Mouse (Mus musculus): Measurements from ENCODE around the gene Yif1a. TPM values are rescaled to one million over a fixed set of nuclear protein-coding genes. Genes with fewer than 3 reads are reported as not detected.

The Yif1a gene
- total RNA-seq, 2 experiments from 2014 or later: 22.0 to 24.4 TPM

DNA sequence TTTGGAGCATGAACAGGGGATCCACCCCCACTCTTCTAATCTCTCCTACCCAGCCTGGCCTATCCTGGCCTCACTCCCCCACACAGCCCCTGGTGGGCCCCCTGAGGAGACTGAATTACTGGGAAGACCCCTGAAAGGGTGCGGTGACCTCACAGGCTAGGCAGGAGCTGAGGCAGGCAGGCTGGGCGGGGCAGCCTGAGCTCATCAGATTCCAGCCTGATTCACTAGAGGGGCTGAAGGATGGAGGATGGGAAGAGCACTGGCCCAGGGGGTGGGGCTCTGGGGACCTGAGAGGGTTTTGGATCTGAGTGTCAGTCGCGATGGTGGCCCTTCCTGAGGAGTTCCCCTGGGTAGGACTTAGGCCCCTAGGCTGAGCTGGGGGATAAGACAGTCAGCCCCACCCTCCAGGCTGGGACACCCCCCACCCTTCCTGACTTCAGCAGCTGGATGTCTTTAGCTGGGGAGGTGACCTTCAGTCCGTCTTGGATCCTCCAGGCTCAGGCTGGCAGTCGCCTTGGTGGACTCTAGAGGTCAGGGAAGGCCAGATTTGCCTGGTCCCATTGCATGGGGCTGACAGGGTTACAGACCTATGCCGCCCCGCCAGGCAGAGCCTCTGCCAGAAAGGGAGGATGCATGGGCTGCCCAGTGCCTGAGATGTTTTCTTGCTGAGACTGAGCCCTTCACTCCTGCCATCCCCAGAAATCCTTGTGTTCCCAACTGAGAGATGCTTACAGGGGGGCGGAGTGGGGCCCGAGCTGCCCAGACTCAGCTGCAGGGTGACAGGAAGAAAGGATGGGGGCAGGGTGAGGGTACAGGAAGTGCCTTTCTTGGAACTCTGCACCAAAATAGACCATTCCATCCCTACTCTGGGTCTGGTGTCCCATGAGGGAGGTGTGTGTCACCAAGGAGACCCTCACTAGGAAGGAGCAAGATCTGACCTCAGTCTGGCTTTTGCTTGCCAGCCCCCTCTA, 29.3 kb upstream of the Yif1a start:
- intact Hi-C loops (cut with DNase I): no loop called here
- DNase-seq: no peak

DNA sequence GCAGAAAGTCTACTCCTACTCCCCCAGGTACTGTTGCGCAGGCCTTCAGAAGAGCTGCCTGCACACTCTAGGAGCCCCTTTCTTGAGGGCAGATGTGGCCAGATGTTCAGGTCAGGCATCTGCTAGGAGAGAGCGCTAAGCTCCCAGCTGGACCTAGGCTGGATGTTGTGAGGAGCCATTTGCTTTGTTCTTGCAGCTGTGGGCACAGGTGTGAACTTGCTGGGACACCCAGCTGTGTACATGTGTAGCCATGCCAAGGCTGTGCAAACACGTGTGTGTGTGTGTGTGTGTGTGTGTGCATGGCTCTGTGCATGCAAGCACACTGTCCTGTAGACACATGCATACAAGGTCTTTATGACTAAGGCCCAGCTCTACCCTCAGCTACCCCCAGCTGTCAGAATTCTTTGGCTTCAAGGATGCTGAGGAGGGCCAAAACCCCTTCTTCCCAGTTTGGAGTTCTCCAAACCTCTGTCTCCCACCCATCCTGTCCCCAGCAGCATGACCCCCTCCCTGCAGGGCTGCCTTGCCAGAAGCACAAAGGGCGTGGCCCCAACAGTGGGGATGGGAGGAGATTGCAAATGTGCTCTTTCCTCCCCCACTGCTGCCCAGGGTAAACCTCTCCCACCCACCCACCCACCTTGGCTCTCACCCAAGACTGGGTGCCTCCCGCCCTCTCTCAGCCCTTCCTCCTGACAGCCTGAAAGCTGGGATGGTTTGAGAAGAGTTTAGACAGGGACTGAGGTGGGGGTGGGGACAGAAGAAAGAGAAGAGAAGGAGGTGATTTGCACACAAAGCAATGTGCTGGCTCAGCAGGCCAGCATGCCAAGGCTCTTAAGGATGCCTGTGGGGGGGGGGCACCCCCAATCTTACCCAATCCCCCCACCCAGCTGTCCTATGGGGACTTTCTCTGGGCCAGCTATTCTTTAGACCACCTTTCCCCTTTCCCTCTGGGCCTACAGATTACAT, 27.7 kb upstream of the Yif1a start:
- DNase-seq: no peak
- intact Hi-C loops (cut with DNase I): no loop called here

DNA sequence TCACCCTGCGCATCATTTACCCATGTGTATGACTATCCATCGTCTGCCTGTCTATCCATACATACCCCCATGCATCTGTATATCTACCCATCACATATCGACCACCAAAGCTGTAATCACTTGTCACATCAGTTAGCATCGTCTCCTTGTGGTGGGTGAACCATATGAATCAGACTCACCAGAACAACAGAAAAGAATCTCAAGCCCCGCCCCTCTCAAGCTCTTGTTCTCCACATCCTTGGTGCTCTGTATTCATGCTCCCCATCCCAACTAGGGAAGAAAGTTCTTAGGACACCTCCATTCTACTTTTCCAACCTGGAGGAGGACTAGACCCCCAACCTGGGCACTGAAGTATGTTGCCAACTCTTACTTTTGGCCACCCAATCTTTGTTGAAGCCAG, 26.3 kb upstream of the Yif1a start:
- intact Hi-C loops (cut with DNase I): no loop called here
- DNase-seq: no peak

DNA sequence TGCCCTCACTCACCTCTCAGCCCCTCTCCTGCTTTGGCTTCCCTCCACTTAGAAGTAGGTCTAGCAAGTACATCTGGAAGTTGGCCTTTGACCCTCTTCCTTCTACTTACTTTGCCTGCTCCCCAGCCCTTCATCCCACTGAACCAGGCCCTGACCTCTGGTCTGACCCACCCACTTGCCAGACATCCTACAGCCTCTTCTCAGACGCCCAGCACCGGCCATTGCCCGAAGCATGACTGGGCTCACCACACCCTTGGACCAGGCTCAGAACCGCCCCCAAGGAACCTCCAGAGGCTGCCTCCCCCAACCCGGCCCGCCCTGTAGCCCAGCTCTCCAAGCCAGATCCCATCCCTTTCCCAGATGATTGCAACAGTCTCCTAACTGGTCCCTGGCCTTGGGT, 25.9 kb upstream of the Yif1a start:
- intact Hi-C loops (cut with DNase I): no loop called here
- DNase-seq: no peak

DNA sequence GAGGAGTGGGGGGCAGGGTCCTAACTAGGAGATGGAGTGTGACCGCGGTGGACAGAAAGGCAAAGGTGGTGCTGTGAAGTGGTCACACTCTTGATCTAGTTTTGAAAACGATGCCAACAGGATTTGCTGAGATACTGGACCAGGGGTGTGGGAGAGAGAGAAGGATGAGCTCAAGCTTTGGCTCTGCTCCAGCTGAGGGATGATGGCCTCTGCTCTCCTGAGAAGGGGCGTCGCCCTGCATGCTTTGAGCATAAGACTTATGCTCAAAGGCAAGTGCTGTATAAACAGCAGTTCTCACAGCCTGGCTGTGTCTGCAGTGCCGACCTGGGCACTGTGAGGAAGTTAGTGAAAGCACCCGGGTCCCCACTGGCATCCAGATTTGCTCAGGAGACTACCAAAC, 23.2 kb upstream of the Yif1a start:
- DNase-seq: no peak
- intact Hi-C loops (cut with DNase I): no loop called here

DNA sequence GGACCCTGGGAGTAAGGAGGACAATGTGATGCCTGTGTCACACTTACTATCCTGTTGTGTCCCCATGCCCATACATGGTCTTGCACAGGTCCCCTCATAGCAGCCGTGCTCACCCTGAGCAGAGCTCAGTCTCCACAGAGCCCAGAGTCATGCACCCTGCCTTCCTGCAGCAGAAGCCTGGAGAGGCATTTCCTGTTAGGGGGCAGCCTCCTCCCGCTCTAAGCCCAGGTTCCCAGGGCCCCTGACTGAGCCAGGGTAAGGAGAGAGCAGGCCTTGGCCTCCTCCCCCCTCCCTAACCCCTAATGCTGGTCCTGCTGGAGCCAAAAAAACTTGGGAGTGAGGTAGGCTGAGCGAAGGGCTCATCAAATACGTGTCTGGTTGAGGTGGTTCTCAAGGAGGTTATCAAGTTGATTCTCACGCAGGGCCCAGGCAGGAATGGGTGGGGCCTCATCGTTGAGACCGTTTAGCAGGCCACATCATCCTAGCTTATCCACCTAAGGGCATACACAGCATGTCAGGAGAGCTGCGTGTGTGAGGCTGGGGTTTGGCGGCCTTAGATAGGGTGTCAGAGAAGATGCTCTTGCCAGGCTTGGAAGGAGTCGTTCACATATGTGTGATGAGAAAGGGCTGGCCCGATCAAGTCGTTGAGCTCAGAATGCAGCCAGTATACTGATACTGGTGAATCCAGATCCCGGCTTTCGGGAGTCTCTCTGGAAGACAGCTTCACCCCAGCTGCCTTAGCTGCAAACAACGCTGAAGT, 21.1 kb upstream of the Yif1a start:
- no peak for DNase-seq
- intact Hi-C loops (cut with DNase I): no loop called here

DNA sequence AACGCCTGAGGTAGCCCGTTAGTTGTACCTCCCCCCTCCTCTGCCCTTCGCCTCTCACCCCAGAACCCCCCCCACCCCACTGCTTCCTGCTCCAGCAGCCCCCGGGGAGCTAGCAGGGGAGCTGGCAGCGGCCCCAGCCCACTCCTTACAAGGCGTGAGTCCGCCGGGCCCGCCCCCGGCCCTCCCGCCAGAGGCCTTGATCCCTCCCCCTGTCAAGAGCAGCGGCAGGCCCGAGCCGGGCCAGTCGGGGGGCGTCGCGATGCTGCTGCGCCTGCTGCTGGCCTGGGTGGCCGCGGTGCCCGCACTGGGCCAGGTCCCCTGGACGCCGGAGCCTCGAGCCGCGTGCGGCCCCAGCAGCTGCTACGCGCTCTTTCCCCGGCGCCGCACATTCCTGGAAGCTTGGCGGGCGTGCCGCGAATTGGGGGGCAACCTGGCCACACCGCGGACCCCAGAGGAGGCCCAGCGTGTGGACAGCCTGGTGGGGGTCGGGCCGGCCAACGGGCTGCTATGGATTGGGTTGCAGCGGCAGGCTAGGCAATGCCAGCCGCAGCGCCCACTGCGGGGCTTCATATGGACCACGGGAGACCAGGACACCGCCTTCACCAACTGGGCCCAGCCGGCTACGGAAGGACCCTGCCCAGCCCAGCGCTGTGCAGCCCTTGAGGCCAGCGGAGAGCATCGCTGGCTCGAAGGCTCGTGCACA, 20.3 kb upstream of the Yif1a start, which contains the start of gene Cd248:
Gene Cd248, plus strand, starts transcription at position 212 of the 703 bp plus-strand sequence.
- DNase-seq: peak; percentile 73
- intact Hi-C loops (cut with DNase I): no loop called here

DNA sequence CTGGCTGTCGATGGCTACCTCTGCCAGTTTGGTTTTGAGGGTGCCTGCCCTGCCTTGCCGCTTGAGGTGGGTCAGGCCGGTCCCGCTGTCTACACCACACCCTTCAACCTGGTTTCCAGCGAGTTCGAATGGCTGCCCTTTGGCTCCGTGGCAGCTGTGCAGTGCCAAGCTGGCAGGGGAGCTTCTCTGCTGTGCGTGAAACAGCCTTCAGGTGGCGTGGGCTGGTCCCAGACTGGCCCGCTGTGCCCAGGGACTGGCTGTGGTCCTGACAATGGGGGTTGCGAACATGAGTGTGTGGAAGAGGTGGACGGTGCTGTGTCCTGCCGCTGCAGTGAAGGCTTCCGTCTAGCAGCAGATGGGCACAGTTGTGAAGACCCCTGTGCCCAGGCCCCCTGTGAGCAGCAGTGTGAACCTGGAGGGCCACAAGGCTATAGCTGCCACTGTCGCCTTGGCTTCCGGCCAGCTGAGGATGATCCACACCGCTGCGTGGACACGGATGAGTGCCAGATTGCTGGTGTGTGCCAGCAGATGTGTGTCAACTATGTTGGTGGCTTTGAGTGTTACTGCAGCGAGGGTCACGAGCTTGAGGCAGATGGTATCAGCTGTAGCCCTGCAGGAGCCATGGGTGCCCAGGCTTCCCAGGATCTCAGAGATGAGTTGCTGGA, 19.6 kb upstream of the Yif1a start:
- peak; percentile 49 for DNase-seq
- intact Hi-C loops (cut with DNase I): no loop called here

DNA sequence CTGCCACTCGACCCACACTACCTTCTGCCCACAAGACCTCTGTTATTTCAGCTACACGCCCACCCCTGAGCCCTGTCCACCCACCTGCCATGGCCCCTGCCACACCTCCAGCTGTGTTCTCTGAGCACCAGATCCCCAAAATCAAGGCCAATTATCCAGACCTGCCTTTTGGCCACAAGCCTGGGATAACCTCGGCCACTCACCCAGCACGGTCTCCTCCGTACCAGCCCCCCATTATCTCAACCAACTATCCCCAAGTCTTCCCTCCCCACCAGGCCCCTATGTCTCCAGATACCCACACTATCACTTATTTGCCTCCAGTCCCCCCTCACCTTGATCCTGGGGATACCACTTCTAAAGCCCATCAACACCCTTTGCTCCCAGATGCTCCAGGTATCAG, 18.9 kb upstream of the Yif1a start:
- DNase-seq: no peak
- intact Hi-C loops (cut with DNase I): no loop called here

DNA sequence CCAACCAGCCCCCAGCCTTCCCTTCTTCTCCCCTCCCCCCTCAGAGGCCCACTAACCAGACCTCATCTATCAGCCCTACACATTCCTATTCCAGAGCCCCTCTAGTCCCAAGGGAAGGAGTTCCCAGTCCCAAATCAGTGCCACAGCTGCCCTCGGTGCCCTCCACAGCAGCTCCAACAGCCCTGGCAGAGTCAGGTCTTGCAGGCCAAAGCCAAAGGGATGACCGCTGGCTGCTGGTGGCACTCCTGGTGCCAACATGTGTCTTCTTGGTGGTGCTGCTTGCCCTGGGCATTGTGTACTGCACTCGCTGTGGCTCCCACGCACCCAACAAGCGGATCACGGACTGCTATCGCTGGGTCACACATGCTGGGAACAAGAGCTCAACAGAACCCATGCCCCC, 18.4 kb upstream of the Yif1a start:
- DNase-seq: no peak
- intact Hi-C loops (cut with DNase I): no loop called here

DNA sequence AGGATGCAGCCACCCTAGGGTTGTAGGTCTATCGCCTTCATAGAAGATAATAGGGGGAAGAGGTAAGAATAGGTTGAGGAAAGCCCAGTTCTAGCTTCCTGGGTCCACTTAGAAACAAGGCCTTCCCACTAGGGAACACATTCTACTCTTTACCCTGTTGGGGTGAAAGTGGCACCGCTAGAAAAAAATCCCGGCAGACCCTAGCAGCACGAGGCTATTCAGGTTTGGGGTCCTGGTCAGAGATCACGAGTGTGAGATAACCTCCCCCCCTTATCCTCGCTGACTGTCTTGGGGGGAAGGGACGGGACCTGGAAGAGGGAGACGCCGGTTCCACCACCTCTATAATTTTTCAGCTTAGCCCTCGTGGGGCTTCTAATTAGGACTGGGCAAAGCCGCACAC, 17.3 kb upstream of the Yif1a start:
- intact Hi-C loops (cut with DNase I): no loop called here
- DNase-seq: no peak

DNA sequence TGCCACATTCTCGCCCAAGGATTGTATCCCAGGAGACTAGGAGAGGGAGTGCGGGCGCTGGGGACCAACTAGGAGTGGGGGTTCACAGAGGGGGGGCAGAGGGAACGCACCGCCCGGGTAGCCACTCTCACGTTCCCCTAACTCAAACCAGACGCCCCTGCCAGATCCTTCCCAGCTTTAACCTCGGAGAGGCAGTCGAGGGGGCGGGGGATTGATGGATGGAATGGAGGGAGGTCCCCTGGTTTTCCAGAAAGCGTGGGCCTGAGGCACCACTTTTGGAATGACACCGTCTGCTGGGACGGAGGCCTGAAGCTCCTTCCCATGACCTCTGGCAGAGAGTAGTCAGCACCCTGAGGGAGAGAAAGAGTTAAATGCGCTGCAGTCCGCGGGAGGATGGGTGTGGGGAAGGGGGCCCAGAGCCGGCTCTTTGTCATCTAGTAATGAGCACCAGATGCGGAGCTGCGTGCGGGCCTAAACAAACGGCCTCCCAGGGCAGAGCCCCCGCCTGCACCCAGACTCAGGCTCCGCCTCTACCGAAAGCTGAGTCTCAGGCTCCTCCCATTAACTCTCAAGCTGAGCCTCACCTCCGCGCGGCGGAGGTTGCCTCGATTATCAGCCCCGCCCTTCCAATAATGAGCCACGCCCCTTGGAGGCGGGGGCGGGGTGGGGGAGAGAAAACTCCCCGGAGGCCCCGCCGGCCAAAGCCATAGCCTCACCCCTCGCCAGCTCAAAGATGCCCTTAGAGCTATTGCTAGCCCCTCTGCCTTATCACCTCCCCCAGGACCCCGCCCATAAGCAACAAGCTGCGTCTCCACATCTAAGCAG, 16.6 kb upstream of the Yif1a start:
- intact Hi-C loops (cut with DNase I): no loop called here
- peak; percentile 41 for DNase-seq

DNA sequence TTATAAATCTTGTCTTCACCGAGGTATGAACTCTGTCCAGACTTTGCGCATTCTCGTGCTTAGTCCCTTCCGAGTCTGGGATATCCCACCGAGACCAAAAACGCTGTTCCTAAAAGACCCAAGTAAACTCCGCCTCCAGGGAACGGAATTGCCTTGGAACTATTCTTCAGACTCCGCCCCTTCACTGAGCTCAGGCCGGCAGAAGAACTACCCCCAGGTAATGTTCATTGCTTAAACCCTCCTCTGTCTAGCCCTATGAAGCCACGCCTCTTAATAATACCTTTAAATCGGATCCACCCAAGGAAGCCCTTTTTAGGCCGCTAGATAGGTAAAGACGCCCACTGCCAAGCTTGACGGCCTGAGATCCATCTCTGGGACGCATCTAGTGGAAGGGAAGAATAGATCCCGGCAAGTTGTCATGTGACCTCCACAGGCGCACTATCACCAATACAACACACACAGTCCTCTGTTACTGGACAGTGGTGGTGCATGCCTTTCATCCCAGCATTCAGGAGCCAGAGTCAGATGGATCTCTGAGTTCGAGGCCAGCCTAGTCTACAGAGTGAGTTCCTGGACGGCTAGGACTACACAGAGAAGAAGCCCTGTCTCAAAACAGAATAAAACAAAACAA, 15.8 kb upstream of the Yif1a start:
- DNase-seq: no peak
- intact Hi-C loops (cut with DNase I): no loop called here

DNA sequence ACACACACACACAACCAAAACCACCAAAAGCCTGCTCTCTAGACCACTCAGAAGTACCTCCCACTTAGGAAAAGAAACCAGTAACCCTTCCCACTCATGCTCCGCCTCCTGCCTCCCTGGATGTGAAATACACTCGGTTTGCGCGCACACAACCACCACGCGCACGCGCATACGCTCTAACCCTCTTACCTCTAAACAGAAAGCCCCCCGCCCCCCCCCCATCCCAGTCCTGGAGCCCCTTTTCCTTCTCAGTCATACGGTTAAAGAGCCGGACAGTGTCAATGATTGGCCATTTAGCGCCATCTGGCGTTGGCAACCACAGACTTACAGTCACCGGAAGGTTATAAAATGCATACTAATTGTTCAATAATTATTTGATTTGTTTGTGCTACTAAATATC, 15.3 kb upstream of the Yif1a start:
- DNase-seq: peak; percentile 74
- intact Hi-C loops (cut with DNase I): no loop called here

DNA sequence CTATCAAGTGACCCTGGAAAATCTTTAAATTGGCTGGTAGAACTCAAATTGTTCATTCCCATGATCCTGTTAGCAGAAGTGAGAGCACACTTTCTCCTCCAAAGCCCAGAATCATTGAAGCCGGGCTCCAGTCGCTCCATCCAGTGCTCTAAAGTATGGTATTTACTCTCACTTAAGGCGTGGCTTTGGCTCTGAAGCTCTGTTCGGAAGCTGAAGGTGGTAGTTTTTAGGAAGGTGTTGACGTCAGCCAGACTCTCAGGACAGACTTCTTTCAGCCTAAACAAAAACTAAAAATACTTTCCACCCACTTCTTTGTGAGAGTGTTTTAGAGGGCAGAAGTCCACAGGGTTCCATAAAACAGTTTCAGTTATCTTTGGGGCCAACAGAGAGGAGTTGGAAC, 14.8 kb upstream of the Yif1a start:
- DNase-seq: no peak
- intact Hi-C loops (cut with DNase I): no loop called here

DNA sequence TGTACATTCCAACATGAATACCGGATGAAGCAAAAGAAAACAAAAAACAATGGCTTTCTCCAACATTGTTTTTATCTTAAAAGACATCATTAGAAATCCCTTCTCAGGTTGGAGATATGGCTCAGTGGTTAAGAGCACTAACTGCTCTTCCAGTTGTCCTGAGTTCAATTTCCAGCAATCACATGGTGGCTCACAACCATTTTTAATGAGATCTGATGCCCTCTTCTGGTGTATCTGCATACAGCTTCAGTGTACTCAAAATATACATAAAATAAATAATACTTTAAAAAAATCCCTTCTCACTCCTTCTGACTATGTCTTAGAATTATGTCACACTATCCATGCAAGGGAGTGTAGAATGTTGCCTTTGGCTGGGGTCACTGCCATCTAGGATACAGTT, 9.1 kb upstream of the Yif1a start:
- DNase-seq: no peak
- intact Hi-C loops (cut with DNase I): no loop called here

DNA sequence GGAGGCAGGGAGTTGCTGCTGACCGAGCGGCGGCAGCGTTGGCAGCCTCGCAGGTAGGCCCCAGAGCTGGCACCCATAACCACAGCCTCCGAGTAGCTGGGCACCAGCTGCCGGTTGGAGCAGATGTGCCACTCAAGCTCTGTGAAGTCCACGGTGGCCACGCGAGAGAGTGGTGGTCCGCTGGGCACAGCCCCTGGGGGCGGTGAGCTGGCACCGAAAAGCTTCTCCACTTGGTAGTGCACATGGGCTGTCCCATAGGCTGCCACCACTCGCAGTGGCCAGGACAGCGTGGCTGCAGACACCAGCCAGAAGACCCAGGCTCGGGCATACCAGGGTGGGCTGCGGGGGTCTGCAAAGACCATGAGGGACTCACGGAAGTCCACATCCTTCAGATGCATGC, 6.3 kb upstream of the Yif1a start:
- DNase-seq: no peak
- intact Hi-C loops (cut with DNase I): no loop called here

DNA sequence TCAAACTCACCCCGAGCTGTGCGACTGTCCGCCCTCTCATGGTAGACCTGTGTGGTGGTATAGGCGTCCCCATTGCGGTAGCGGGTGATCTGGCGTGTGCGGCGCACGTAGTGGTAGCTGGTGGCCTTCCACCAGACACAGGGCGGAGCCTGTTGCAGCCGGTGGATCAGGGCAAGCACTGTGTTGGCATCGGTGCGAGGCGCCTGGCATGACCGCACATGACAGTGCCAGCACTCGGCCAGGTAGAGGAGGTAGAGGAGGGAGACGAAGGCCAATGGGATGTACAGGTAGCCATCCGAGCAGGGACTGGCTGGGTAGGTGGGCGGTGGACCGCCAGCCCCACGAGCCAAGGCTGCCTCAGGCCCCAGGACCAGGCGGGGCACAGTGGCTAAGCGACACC, 5.7 kb upstream of the Yif1a start:
- no peak for DNase-seq
- intact Hi-C loops (cut with DNase I): no loop called here

Measured in left cerebral cortex, postnatal 4 days (tissue).